Mouse (Mus musculus): Measurements from ENCODE around the gene Soat2.
A peak's percentile ranks its signal among the peaks of the same experiment; 100 is the strongest.

Gene Soat2

DNA sequence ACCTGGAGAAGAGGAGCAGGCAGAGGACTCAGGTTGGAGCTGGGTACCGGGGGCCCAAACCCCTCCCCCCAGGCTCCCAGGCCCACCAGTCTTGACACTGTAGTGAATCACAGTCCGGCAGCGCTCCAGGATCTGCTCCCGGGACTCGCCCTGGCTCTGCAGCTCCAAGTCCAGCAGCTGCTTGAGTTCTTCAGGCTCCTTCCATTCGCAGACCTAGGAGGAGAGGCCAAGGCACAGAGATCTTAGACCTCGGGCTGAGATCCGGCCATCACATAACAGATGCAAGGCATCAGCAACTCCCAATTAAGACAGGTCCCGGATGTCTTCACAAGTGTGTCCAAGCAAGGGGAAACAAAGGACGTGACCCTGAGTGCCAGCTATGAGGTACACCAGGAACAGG, 37.8 kb downstream of the Soat2 start:
- DNase-seq (ENCODE audit: low spot score in 2 of 2) = peak; percentile 56 to 64

DNA sequence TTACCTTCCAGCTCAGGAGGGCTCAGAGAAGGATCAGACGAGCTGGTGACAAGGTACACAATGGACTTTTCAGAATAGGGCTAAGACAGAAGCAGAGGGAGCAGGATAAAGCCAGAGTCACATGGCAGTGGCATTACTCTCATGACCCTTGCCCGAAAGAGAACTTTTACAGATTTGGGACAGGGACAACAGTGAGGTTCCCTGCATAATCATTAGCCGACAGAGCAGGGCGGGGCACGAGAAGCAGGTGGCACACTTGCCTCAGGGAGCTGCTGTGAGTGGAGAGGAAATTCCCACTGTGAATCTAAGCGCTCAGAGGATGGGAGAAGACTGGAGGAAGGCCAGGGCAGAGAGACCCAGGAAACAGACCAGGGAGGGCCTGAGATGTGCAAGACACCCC, 38.6 kb downstream of the Soat2 start:
- DNase-seq (ENCODE audit: low spot score in 2 of 2) = no peak

DNA sequence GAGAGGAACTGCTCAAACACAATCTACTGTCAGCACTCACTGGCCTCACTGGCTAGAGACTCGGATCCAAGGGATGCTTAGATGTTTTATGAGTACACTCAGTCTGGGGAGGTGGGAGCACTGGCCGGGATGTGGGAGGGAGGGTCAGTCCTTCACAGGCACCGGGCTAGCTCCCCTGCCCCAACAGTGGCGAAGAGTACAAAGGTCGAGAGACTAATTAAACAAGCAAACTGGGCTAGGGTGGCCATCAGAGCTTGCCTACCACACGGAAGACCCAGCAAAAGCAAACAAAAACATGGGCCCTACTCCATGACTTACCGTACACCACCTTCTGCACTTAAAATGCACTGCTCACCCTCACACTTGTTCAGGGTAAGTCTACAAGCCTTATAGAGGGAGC, 41.4 kb downstream of the Soat2 start:
- no peak for DNase-seq (ENCODE audit: low spot score in 2 of 2)

- DNase-seq (ENCODE audit: low spot score in 2 of 2) = no peak
Observed at GRCm38 (mm10) chr15:102192271-102192812, 42.0 kb downstream of the Soat2 start.

- DNase-seq (ENCODE audit: low spot score in 2 of 2) = no peak
Observed at GRCm38 (mm10) chr15:102192820-102193386, 42.6 kb downstream of the Soat2 start.

DNA sequence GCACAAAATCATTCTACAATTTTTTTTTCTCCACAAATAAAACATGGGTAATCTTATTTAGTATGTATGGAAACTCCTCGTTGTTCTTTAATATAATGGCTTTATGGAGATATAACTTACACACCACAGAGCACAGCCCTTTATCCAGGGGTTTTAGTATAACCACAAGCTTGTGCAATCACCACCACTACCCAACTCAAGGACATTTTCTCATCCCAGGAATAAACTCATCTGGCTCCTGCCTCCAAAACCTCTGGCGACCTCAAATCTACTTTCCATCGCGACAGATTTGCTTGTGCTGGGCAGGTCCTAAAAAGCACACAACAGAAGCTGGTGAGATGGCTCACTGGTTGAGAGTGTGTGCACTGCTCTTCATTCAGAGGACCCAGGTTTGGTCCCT, 43.3 kb downstream of the Soat2 start:
- DNase-seq (ENCODE audit: low spot score in 2 of 2) = no peak

GRCm38 (mm10) chr15:102194439-102194838, 44.1 kb downstream of the Soat2 start:
- DNase-seq (ENCODE audit: low spot score in 2 of 2) = no peak

DNA sequence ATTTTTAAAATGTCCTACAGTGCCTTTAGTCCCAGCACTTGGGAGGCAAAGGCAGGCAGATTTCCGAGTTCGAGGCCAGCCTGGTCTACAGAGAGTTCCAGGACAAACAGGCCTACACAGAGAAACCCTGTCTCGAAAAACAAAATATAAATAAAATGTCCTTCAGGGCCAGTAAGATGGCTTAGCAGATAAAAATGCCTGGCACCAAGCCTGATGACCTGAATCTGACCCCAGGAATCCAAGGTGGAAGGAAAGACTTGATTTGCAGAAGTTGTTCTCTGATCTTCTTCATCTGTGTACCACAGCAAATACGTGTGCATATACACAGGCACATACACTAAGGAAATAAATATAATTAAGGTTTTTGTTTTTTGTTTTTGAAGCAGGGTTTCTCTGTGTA, 45.0 kb downstream of the Soat2 start:
- no peak for DNase-seq (ENCODE audit: low spot score in 2 of 2)

DNA sequence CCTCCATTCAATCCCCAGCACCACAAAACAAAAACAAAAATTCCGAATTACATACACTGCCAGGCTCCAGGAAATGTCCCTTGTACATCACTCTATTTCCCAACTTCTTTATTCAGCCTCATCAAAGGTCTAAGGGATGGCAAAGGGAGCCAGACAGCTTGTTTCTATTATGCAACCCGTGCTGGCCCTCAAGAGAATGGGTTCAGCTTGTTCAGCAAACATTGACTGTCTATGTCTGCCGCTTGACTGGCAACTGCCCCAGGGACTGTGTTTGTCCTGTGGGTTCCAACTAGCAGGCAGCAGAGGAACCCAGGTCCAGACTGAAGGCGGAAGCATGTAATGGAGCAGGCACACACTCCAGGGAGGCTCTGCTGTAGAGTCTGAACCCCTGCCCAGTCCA, 48.5 kb downstream of the Soat2 start:
- DNase-seq (ENCODE audit: low spot score in 2 of 2) = no peak

- peak; percentile 94 to 95 for DNase-seq (ENCODE audit: low spot score in 2 of 2)
Observed at GRCm38 (mm10) chr15:102202971-102203834, 52.9 kb downstream of the Soat2 start, which contains the start of gene Zfp740. TSS of gene Zfp740 (plus strand) at chr15:102203249.

DNA sequence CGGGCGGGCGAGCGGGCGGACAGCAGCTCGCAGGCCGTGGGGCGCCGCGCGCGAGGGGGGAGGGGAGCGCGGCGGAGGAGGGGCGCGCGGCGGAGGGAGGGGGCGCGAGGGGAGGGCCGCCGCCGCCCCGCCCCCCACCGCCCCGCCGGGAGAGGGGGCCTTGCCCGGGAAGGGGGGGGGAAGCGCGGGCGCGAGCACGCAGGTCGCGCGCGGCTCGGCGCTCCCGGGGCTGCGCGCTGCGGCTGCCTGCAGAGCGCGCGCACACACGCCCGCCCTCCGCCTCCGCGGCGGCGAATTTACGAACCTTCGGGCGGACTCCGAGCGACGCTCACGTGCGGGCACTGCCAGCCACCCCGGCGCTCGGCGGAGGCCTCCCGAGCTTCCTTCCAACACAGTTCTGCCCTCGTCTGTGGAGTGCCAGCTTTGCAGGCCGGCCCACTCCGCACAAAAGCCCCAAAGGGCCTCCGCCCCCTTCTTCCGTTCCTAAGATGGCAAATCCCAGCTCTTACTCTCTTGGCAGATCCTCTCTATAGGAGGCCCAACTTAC, 53.6 kb downstream of the Soat2 start:
- DNase-seq (ENCODE audit: low spot score in 2 of 2) = peak; percentile 61 to 66

DNA sequence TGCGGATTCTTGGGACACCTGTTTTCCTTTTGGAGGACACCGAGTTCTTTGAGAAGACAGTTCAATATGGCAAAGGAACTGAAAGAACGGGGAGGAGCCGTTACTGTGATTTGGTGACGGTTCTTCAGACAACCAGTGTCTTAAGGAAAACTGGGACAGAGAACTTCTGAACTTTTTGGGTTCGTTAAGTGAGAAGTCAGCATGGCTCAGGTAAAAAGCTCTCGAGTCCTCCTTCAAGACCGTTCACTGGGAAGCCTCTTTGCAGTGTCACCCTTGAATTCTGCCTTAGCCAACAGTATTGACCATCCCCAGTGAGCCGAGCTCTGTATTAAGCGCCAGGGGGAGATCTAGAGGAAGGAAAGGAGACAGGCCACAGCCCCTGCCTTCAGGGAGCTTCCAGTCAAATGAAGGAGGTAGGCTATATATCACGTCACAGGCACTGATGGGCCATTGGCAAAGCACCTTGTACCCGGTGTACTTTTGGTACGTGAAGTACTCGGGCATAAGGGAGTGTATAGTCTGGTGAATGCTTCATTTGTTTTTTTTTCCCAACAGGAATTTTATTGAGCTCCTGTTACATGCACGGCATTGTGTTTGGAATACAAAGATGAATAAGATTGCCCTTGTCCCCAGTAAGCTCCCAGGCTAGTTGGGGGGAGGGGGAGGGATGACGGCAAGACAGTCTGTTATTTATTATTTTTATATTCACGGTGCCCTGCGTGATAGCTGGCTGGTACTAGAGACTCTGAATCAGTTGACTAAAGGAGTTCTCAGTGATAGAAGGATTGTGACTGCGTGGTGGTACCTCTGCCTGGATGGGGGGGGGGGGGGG, 54.6 kb downstream of the Soat2 start, which contains the start of gene Csad:
Gene Csad (minus strand): TSS at position 51 of the 832 bp plus-strand sequence.
- DNase-seq (ENCODE audit: low spot score in 2 of 2) = no peak

DNA sequence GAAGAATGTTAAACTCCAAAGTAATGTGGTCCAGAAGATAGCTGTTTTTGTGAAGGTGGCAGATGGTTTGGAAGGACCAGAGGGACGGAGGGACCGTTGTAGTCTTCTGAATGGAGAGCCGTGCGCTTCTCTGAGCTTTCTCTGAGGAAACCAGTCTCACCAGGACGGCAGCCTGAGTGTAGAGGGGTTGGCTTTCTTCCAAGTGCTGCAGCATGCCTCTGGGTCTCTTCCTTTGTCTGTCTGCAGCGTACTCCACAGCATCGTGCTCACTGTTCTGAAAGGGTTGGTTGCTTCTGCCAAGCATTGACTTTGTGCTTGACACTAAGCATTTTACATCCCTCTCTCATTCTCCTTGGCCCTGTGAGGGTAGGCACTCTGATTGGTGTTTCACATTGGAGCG, 55.5 kb downstream of the Soat2 start:
- DNase-seq (ENCODE audit: low spot score in 2 of 2) = no peak

- no peak for DNase-seq (ENCODE audit: low spot score in 2 of 2)
Observed at GRCm38 (mm10) chr15:102207351-102207750, 57.0 kb downstream of the Soat2 start.

GRCm38 (mm10) chr15:102208092-102208561, 57.8 kb downstream of the Soat2 start:
- DNase-seq (ENCODE audit: low spot score in 2 of 2) = no peak

DNA sequence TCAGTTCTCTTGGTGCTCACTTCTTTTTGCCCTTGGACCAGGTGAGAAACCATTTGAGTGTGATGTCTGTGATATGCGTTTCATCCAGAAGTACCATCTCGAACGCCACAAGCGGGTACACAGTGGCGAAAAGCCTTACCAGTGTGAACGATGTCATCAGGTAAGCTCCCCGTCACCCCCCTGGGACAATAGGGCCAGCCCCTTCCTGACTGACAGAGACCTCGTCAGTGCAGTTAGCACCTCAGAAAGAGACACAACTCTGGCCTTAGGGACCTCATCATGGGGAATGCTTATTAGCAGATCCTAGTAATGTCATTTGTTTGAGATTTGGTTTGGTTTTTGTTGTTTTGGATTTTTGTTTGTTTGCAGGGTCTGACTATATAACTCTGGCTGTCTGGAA, 58.8 kb downstream of the Soat2 start:
- no peak for DNase-seq (ENCODE audit: low spot score in 2 of 2)

DNA sequence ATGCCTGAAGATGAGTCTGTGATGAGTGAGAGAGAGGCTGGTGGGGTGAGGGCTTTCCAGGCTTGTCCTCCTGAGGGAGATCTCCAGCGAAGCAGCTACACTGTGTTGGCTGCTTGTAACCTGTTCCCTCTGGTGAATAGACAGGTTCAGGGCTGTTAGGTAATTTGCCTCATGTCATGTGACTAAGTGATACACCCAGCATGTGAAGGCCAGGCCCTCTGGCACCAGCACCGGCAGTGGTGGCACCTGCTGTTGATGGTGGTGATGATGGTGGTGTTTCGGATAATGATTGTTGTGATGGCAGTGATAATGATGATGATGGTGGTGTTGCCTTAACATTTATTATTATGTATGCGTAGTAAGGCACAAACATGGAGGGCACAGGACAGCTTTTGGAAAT, 60.5 kb downstream of the Soat2 start:
- DNase-seq (ENCODE audit: low spot score in 2 of 2) = no peak

GRCm38 (mm10) chr15:102211895-102212294, 61.6 kb downstream of the Soat2 start:
- no peak for DNase-seq (ENCODE audit: low spot score in 2 of 2)

Data from heart, adult 9 months (tissue).